In the genomic region with DNA sequence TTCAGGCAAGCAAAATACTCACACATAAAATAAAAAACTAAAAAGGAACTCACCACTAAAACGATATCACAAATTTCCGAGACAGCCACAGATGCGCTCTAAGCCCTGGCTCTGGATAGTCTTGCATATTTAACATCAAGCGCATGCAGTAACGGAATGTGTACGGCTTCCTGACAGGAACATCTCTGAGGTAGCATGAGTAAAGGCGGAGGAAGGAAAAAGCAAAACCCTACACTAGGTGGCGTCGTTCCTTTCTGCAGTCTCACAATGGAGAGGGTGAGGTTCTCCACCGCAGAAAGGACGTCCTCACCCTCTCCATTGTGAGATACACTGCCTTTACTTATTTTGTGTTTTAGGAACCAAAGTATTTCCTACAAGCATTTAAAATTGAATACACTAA, we compare ENCODE assay signal across 9 mouse cellular contexts. TPM values are rescaled to one million over a fixed set of nuclear protein-coding genes. Genes with fewer than 3 reads are reported as not detected.
A peak's percentile ranks its signal among the peaks of the same experiment; 100 is the strongest.
DNase-seq lines count a peak whose midpoint lies in the region; TF ChIP-seq lines count a peak whose summit lies in the region.
"Had no signal": no experiment of that assay in that cellular context is flagged by ENCODE, and none has a peak within 500 bp of the region (broad histone marks: within the 10 kb centered on the region; RNA-seq: fewer than 3 reads in every experiment).

No protein-coding gene starts in this region.

- 0 out of 2 replicates have a peak, but pooled peaks have one; percentile 15 for TF ChIP-seq CTCF in embryonic fibroblast, embryonic 13.5 days (IDR thresholded peaks at IDR 0.05; ENCODE audit: borderline replicate concordance, insufficient read depth, low read length)

- no peak overlapping the region for H3K4me3 ChIP-seq in embryonic fibroblast, embryonic 13.5 days (ENCODE audit: insufficient read depth, low read length)
- H3K4me3 ChIP-seq: limb, embryonic 15.5 days had no signal

- H3K27ac ChIP-seq in embryonic fibroblast, embryonic 13.5 days (ENCODE audit: insufficient read depth, low read length): no peak overlapping the region
- H3K27ac ChIP-seq: limb, embryonic 15.5 days had no signal

- no peaks in the 10 kb centered on the region for H3K4me1 ChIP-seq in embryonic fibroblast, embryonic 13.5 days (ENCODE audit: control insufficient read depth, insufficient read depth, low read length)
- H3K4me1 ChIP-seq: limb, embryonic 15.5 days had no signal

- DNase-seq in heart, adult 11 months: peak; percentile 74
- no peak for DNase-seq in heart, adult 8-10 months (ENCODE audit: low spot score)
- peak; percentile 68 for DNase-seq in testis, postnatal 10 days (ENCODE audit: low spot score)
- DNase-seq in testis, postnatal 14 days (ENCODE audit: low spot score): no peak
- DNase-seq in thymus, postnatal 25 days: peak; percentile 20
- DNase-seq in urinary bladder, postnatal 4 days (ENCODE audit: low spot score in 2 of 2): no peak
- no peak for DNase-seq in MN1 (ENCODE audit: low spot score)

- TF ChIP-seq POLR2A in embryonic fibroblast, embryonic 13.5 days (IDR thresholded peaks at IDR 0.05; ENCODE audit: low read depth, low read length): no peak

RNA-seq across cellular contexts. Expression of a gene that starts 8.4 kb away (rescaled TPM):
- 10 to 100 TPM in 3 of 4 experiments, 1 to 10 TPM in 1; 9.5 to 12.4 (median 11.0) TPM for total RNA-seq in heart, adult 8-10 months (2022)
- polyA plus RNA-seq in embryonic fibroblast, embryonic 13.5 days (2011; ENCODE audit: insufficient read length, low read depth, missing spikeins): 19.2 and 22.0 TPM in 2 replicates

RNA-seq across cellular contexts. Expression of a gene that starts 53.4 kb away (rescaled TPM):
- 10 to 100 TPM; 20.8 to 22.3 (median 21.7) TPM for total RNA-seq in heart, adult 8-10 months (2022)
- 36.4 and 36.5 TPM in 2 replicates for polyA plus RNA-seq in embryonic fibroblast, embryonic 13.5 days (2011; ENCODE audit: insufficient read length, low read depth, missing spikeins)

Comparison
In these comparisons a context has a peak if more than half of its experiments do, and no peak if none do; other contexts are left out.
1. DNase-seq: peak in heart, adult 11 months (single experiment), testis, postnatal 10 days (single experiment) and thymus, postnatal 25 days (single experiment); none in heart, adult 8-10 months (single experiment), testis, postnatal 14 days (single experiment), urinary bladder, postnatal 4 days (0 of 2) and MN1 (single experiment).